Mouse (Mus musculus) kidney, adult 8-10 months (tissue): ENCODE data around the gene Speg.

Experiments
- DNase-seq, 2 experiments: peaks; one replicate each; pipeline ENCODE4 v3.0.0; 2022

Gene Speg

DNA sequence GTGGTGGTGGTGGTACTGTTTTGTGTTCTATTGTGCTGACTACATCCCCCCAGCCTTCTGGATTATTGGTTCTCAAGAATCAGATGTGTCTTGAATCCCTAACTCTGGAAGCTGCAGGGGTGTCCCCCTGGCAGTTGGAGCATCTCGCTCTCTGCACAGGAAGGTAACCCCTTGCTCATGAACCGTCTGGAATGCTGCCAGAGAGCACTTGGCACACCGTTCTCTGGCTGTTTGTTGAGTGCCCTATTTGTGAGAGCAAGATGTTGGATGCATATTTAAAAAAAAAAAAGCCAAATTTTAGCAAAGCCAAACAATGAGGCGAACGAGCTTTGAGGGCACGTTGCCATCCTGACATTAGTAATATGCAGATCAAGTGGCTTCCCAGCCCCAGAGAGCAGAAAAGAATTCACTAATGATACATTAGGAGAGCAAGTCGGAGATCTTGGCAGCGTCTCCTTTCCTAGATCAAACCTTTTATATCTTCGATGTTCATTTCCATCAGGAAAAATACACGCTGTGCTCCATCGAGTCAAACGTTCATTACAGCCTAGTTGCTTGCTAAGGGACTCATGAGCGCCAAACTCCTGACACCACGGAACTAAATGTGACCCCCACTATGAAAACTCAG, 9.5 kb upstream of the Speg start:
- DNase-seq: no peak

GRCm38 (mm10) chr1:75369360-75369983, 5.6 kb upstream of the Speg start:
- no peak for DNase-seq

GRCm38 (mm10) chr1:75369984-75370660, 5.0 kb upstream of the Speg start:
- peak; percentile 42 to 59 for DNase-seq

DNA sequence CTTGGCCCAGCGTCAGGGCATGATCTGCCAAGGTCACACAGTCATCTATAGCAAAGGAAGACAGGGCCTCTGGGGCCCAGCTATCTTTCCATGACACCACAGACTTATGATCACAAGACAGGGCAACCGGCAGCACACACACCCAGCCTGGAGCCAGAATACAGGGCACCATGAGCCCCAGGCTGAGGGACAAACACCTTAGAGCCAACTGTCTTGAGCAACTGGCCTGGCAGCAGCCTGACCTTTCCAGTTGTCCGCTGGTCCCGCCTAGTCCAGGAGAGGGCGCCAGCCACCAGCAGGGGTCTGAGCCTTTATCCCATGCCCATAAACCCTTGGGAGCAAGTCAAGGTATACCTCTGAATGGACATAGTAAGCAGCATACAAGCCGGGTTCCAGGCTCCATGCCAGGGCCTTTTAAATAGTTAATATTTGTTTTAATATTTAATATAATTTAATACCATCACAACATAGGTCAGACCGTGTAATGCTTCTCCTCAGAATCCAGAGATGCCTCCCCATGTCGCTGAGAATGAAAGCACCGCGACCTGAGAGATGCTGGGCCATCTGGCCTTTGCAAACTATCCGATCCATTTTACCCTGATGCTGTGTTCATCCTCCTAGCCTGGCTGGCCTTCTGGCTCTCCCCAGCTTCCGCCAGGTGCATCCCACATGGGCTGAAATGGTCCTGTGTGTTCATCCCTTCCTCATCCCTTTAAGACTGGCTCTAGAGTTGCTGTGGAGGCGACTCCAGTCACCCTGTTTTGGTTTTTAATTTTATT, 3.6 kb upstream of the Speg start:
- peak; percentile 24 to 31 for DNase-seq

- no peak for DNase-seq
These were observed 2.6 kb upstream of the Speg start for GRCm38 (mm10) chr1:75372450-75372849.

GRCm38 (mm10) chr1:75373276-75373675, 1.8 kb upstream of the Speg start:
- DNase-seq: no peak

DNA sequence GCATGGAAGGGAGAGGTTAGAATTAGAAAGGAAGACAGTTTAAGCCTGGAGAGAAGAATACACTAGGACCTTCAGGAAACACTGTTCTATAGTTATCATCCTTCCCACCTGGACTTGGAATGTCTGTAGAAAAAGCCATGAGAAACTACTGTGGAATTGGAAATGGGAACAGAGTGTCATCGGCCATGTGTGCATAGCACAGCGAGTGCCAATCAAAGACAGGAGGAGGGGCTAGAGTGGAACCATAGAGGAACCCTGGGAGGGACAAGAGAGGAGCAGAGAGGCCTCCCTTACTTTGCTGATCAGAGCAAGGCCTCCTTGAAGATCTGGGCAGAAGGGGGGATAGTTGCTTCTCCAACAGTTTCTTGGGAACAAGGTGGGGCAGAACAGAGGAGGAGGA, 4.1 kb downstream of the Speg start:
- DNase-seq: no peak

DNA sequence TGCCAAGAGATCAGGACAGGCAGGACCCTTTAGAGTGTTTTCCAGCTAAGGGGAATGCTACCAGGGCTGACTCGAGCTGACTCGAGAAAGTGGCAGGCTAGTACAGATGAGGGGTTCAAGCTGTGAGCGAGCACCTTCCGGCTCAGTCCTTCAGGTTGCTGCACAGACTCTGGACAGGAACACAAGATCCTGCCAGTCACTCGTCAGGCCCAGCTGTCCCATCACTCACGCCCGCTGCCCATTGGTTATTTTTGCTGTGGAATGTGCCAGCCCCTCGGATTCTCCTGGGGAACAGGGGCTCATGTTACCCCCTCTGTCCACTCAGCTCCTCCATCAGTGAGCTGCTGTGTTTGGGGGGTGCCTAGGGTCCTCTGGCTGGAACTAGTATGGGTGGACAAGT, 4.8 kb downstream of the Speg start:
- no peak for DNase-seq

- DNase-seq: no peak
These were observed 5.9 kb downstream of the Speg start for GRCm38 (mm10) chr1:75380951-75381350.

GRCm38 (mm10) chr1:75381482-75382355, 6.6 kb downstream of the Speg start:
- DNase-seq: no peak

DNA sequence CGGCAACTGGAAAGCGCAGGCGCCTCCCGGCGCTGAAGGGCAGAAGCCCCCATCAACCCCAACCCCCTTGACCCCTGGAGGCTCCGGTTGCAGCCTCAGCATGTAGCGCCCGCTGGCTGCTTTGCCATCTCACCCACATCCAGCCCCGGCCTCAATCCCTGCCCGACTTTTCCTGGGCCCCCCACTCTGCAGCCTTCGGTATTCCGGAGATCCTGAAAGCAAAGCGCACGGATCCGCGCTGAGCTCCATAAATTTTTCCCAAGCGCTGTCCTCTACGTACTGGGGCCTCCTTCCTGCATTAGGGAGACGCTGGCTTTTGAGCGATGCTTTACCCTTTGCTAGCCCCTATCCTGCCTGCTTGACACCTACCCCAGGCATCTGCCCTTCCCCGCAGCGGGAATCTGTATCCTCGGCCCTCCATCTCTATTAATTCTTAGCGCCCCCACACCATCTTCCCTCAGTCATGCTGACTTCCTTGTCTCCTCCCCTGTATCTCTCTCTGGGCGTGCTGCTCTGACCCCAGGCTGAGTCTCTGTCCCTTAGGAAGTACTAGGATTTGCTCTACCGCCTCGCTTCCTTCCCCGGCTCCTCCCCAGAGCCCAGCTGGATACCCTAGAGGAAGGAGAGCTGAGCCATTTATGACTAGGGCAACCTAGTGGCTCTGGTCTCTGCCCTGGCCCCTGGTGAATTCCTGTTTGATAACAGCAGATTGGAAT, 7.4 kb downstream of the Speg start:
- DNase-seq: peak; percentile 27 to 49

GRCm38 (mm10) chr1:75384470-75385141, 9.5 kb downstream of the Speg start:
- DNase-seq: no peak

DNA sequence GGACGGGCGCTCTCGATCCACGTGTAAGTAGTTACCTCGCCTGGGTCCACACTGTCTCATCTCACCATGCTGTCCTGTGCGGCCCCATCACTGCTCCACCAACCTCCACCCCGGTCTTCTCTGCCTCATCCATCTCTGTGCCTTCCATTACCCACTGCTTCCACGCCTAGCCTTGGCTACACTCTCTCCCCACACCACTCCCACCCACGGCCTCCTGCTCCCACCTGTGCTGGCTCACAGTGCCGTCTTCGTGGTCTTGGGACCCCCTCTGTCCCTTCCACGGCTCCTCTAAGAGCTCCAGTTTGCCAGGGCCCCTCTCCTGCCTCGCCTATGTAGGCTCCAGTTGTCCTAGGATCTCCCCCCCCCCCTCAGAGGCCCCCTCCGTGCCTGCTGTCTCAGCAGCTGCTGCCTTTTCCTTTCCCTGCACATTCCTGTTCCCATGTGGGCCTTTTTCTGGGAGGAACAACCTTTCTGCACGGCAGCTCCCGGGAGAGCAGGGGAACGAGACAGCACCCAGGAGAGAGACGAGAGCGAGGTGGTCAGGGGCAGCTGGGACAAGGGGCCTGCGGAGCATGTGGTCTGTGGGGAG, 10.1 kb downstream of the Speg start:
- no peak for DNase-seq

DNA sequence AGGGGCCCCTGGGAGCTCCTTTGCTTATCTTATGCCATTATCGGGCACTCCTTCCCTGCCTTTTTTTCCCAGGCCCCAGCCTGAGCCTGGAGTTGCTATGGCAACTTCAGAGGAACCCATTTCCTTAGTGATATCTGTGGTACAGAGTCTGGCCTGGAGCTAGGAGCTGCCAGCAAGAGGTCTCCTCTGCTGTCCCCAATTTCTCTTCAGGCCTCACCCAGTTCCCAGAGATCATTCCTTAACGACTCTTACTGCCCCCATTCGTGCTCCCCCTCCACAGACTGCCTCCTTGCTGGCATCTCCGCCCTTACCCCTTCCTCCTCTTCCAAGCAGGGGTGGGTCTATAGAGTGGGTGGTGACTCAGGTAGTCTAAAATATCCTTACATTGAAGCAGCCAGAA, 11.1 kb downstream of the Speg start:
- DNase-seq: no peak

DNA sequence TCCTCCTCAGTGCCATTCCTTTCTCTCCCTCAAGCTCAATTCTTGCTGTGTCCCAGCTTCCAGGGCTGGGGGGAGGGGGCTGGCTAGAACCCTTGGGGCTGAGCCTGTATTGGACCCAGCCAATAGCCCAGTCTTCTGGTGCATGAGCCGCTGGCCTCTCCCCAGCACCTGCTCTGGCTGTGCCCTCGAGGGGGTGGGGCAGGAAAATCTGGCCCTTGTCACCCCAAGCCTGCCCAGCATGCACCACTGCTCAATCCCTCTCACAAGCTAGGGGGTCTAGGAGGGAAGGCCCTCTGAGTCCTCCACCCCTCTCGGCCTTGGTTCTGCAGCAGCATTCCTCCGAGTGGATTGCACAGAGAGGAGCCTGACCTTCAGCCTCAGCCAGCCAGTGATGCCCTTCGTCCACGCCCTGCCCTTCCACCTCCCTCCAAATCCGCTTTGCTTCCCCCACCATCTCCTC, 12.4 kb downstream of the Speg start:
- DNase-seq: no peak

GRCm38 (mm10) chr1:75387929-75388897, 13.1 kb downstream of the Speg start:
- no peak for DNase-seq

DNA sequence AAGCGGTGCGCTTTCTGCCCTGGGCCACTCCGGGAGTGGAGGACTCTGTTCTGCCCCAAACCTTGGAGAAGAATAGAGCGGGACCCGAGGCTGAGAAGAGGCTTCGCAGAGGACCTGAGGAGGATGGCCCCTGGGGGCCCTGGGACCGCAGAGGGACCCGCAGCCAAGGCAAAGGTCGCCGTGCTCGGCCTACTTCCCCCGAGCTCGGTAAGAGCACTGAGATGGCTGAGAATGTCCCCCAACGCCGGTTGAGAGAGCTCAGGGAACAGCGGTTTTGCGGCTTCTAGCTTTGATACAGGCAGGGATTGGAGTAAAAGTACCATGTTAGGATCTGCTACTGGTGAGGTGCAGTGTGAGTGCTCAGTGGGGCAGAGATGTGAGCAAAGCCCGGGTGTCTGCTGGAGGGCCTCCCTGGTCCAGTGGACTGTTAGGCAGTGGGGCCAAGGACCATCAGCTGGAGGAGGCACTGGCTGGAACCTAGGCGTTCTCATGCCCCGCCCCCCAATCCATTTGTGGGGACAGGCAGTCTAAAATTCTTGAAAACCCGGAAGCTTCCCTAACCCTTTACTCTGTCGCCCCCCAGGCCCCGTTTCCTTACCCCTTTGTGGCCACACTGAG, 13.9 kb downstream of the Speg start:
- DNase-seq: no peak

GRCm38 (mm10) chr1:75393139-75393538, 18.0 kb downstream of the Speg start:
- DNase-seq: no peak

DNA sequence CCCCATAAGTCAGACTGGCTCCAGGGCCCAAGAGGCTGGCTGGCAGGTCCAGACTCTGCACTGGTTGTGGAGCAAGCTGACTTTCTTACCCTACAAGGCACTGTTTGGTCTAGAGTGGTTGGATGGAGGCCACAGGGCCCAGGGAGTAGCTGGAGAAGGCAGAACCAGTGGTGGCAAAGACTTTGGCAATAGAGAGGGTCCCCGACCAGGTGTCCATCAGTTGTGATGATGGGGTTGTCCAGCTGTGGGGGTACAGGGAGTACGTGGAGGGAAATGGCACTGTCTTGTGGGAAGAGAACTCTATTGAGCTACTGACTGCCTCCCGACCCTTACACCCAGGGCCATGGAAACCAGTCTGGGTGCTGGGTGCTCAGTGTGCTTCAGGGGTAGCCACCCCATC, 18.7 kb downstream of the Speg start:
- DNase-seq: no peak
